Mouse (Mus musculus): ENCODE results near the gene Trem2. TPM values are rescaled to one million over a fixed set of nuclear protein-coding genes. Genes with fewer than 3 reads are reported as not detected.

Gene Trem2
- polyA plus RNA-seq, 1 experiment from 2014 or later = 2.1 TPM

DNA sequence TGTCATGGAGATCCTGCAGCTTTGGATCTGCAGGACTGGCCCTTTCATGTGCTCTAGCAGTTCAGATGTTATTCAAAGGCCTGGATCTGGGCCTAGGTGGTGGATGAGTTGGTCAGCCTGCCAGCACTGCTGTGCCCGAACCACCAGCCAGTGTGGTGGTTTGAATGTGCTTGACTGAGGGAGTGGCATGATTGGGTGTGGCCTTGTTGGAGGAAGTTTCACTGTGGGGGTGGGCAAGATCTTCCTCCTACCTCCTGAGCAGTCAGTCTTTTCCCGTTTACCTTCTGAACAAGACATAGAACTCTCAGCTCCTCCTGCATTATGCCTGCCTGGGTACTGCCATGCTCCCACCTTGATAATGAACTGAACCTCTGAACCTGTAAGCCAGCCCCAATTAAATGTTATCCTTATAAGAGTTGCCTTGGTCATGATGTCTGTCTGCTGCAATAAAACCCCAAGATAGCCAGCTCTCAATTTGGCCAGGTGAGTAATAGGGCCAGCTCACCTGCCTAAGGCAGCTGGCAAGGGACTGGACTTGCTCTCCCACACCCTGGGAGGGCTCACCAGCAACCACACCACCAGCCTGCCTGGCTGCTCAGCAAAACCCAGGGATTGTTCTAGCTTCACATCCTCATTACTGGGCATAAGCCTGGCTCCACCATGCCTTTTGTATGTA, 39.7 kb downstream of the Trem2 start:
- Histone ChIP-seq H3K9me3 (replicated peaks) (no peaks in the 10 kb centered on the region), H3K4me1 (no peaks in the 10 kb centered on the region), H3K36me3 (ENCODE audit: poor library complexity, severe bottlenecking) (peaks cover 53% of the 10 kb centered on the region), H3K4me3 (no peak overlapping the region), H3K4me2 (no peak overlapping the region), H3K27me3 (no peaks in the 10 kb centered on the region), H3K27ac (no peak overlapping the region), H3K9ac (no peak overlapping the region)
- WGBS = 91% methylated on average over 2 of the region's 2 CpGs
- ATAC-seq = no peak

DNA sequence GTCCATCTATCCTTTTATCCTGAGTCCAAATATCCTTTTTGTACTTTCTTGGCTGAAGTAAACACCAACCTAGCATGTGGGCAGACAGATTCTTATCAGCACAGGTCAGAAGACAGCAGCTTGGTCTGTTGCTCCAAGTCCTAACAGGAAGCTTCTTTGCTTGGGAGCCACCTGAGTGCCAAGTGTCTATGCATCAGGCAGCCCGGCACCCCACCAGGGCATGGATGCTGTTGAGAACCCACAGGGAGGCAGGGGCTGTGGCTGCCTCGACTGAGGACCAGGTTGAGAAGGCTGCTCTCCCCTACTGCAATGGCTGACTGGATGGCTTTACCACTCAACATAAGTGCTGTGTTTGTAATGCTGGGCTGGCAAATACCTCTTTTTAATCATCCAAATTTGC, 42.5 kb downstream of the Trem2 start:
- Histone ChIP-seq H3K4me1 (no peaks in the 10 kb centered on the region), H3K4me2 (no peak overlapping the region), H3K9me3 (replicated peaks) (no peaks in the 10 kb centered on the region), H3K27ac (no peak overlapping the region), H3K27me3 (no peaks in the 10 kb centered on the region), H3K4me3 (no peak overlapping the region), H3K36me3 (ENCODE audit: poor library complexity, severe bottlenecking) (peaks cover 81% of the 10 kb centered on the region), H3K9ac (no peak overlapping the region)
- no peak for ATAC-seq
- WGBS = 89% methylated on average over 2 of the region's 2 CpGs

DNA sequence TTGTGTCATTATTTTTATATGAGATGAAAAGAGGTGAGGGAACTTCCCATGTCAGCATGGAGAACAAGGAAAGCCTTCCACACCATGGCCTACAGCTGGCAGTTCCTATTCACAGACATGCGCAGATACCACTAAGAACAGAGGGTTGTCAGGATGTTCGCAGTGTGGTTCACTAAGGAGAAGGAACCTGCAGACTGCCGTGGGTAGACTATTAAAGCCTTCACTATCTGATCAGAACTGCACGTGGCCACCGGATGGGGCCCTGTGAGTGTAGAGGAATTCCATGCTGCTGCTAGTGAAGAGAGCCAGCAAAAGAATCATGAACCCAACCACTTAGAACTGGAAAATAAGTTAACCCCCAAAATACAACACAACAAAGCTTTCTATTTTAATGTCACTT, 43.2 kb downstream of the Trem2 start:
- Histone ChIP-seq H3K27ac (no peak overlapping the region), H3K9ac (no peak overlapping the region), H3K4me3 (no peak overlapping the region), H3K4me1 (no peaks in the 10 kb centered on the region), H3K27me3 (no peaks in the 10 kb centered on the region), H3K4me2 (no peak overlapping the region), H3K9me3 (replicated peaks) (no peaks in the 10 kb centered on the region), H3K36me3 (ENCODE audit: poor library complexity, severe bottlenecking) (peaks cover 88% of the 10 kb centered on the region)
- ATAC-seq = no peak
- 95% methylated on average over 5 of the region's 5 CpGs for WGBS

DNA sequence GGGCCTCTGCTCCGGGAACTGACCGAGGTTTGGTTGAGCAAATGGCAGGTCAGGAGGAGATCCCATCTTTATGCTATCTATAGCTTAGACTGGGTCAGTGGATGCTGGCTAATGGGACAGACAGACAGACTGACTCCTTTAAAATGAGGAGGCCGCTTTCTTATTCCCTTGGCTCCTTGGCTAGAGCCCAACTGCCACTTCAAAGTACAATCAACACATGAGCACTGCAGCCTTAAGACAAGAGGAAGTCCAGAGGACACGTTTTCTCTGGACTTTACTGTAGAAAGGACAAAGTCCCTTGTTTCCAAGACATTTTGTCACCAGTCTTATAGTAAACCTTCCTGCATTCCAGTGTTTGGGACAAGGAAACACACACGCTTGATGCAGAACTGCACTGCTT, 45.2 kb downstream of the Trem2 start:
- H3K9me3 ChIP-seq (replicated peaks) = no peaks in the 10 kb centered on the region
- no peaks in the 10 kb centered on the region for H3K27me3 ChIP-seq
- ATAC-seq = no peak
- H3K4me1 ChIP-seq = no peaks in the 10 kb centered on the region
- no peak overlapping the region for H3K4me2 ChIP-seq
- 92% methylated on average over 5 of the region's 5 CpGs for WGBS
- H3K36me3 ChIP-seq (ENCODE audit: poor library complexity, severe bottlenecking) = peaks cover 99% of the 10 kb centered on the region
- H3K9ac ChIP-seq = no peak overlapping the region
- H3K4me3 ChIP-seq = no peak overlapping the region
- no peak overlapping the region for H3K27ac ChIP-seq

DNA sequence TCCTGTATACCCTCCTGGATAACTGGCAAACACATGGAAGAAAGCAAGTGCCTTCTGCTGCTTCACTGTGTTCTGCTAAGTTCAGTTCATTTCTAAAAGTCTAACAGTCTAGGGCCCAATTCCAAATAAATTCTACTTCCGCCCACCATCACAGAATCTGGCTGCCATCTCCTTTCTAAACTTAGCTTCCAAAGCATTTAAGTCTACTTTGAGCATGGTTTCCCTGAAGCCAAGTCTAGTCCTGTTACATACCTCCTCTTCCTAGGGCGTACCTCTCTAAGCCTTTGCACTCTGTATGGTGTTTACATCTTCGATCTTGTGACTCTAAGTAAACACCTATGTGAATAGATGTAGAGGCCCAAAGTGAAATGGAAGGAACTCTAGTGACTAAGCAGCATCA, 46.4 kb downstream of the Trem2 start:
- 98% methylated on average over 3 of the region's 3 CpGs for WGBS
- peaks cover 98% of the 10 kb centered on the region for H3K36me3 ChIP-seq (ENCODE audit: poor library complexity, severe bottlenecking)
- no peak overlapping the region for H3K4me2 ChIP-seq
- no peaks in the 10 kb centered on the region for H3K4me1 ChIP-seq
- H3K4me3 ChIP-seq = no peak overlapping the region
- H3K9me3 ChIP-seq (replicated peaks) = no peaks in the 10 kb centered on the region
- H3K27ac ChIP-seq = no peak overlapping the region
- ATAC-seq = no peak
- H3K27me3 ChIP-seq = no peaks in the 10 kb centered on the region
- no peak overlapping the region for H3K9ac ChIP-seq

DNA sequence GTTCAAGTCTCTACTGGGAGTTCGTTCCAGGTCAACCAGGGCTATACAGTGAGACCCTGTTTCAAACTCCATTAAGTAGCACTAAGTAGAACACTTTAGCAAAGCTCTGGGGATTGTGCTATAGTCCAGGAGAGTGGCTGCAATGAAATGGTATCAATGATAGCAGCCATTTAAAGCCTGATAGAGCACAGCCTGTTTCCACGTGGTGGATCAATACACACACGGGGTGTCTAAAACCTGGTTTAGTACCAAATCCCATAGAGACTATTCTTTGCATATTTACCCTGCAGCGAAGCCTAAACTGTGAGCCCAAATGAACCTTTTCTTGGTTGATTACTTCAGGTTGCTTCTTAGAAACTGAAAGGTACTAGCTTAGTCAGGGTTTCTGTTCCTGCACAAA, 55.5 kb downstream of the Trem2 start:
- ATAC-seq = no peak

DNA sequence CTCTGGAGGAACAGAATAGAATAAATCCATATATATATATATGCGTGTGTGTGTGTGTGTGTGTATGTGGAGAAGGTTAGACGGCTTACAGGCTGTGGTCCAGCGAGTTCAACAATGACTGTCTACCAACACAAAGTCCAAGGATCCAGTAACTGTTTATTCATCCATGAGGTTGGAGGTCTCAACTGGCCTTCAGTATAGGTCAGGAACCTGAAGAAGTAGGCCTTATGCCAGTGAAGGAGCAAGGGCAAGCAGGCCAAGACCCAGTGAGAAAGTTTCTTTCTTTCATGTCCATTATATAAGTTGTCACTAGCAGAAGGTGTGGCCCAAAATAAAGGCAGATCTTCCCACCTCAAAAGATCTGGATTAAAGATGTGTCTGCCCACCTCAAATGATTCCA, 56.5 kb downstream of the Trem2 start:
- 91% methylated on average over 3 of the region's 3 CpGs for WGBS
- ATAC-seq = no peak
- peaks cover 26% of the 10 kb centered on the region for H3K36me3 ChIP-seq (ENCODE audit: poor library complexity, severe bottlenecking)

More for the DNA sequence above, 55.5 kb downstream of the Trem2 start:
- Histone ChIP-seq H3K4me2 (no peak overlapping the region), H3K4me3 (no peak overlapping the region), H3K27ac (no peak overlapping the region), H3K27me3 (no peaks in the 10 kb centered on the region), H3K9me3 (replicated peaks) (no peaks in the 10 kb centered on the region), H3K4me1 (peaks cover 7% of the 10 kb centered on the region; the same call in 1 of the 2 replicates), H3K9ac (no peak overlapping the region), H3K36me3 (ENCODE audit: poor library complexity, severe bottlenecking) (peaks cover 36% of the 10 kb centered on the region)
- 85% methylated on average over 4 of the region's 4 CpGs for WGBS

More for the DNA sequence above, 56.5 kb downstream of the Trem2 start:
- Histone ChIP-seq H3K4me3 (no peak overlapping the region), H3K27me3 (no peaks in the 10 kb centered on the region), H3K4me2 (no peak overlapping the region), H3K9ac (no peak overlapping the region), H3K4me1 (peaks cover 18% of the 10 kb centered on the region), H3K27ac (no peak overlapping the region), H3K9me3 (replicated peaks) (no peaks in the 10 kb centered on the region)

Other genes with a start within 250 kb of the Trem2 start
- gene 9830107B12Rik, start 200.1 kb upstream of the Trem2 start, polyA plus RNA-seq (2015; fragmentation: Nextera tagmentation; extraction: Ambion mirVana) = not detected in 2 replicates
- gene A530064D06Rik, start 179.1 kb upstream of the Trem2 start, polyA plus RNA-seq (2015; fragmentation: Nextera tagmentation; extraction: Ambion mirVana) = not detected in 2 replicates
- gene Trem1, start 113.6 kb upstream of the Trem2 start, polyA plus RNA-seq (2015; fragmentation: Nextera tagmentation; extraction: Ambion mirVana) = 0.05 TPM in 1 of 2 replicates, not detected in the other
- gene Trem3, start 98.6 kb upstream of the Trem2 start, polyA plus RNA-seq (2015; fragmentation: Nextera tagmentation; extraction: Ambion mirVana) = not detected in 2 replicates
- gene Treml4, start 82.1 kb upstream of the Trem2 start, polyA plus RNA-seq (2015; fragmentation: Nextera tagmentation; extraction: Ambion mirVana) = 0.18 TPM in 1 of 2 replicates, not detected in the other
- gene Treml2, start 46.9 kb upstream of the Trem2 start, polyA plus RNA-seq (2015; fragmentation: Nextera tagmentation; extraction: Ambion mirVana) = 0.12 TPM in 1 of 2 replicates, not detected in the other
- gene B430306N03Rik, start 30.3 kb upstream of the Trem2 start, polyA plus RNA-seq (2015; fragmentation: Nextera tagmentation; extraction: Ambion mirVana) = 0.04 TPM in 1 of 2 replicates, not detected in the other
- 0.49 and 1.4 TPM in 2 replicates for gene Treml1, start 13.5 kb downstream of the Trem2 start, polyA plus RNA-seq (2015; fragmentation: Nextera tagmentation; extraction: Ambion mirVana)
- 14.8 and 17.8 TPM in 2 replicates for gene Nfya, start 63.5 kb downstream of the Trem2 start, polyA plus RNA-seq (2015; fragmentation: Nextera tagmentation; extraction: Ambion mirVana)
- gene Oard1, start 63.6 kb downstream of the Trem2 start, polyA plus RNA-seq (2015; fragmentation: Nextera tagmentation; extraction: Ambion mirVana) = 74.4 and 85.8 TPM in 2 replicates
- 0.72 and 0.81 TPM in 2 replicates for gene Apobec2, start 86.5 kb downstream of the Trem2 start, polyA plus RNA-seq (2015; fragmentation: Nextera tagmentation; extraction: Ambion mirVana)
- gene Tspo2, start 105.1 kb downstream of the Trem2 start, polyA plus RNA-seq (2015; fragmentation: Nextera tagmentation; extraction: Ambion mirVana) = 1.7 and 2.4 TPM in 2 replicates
- 0.15 and 0.37 TPM in 2 replicates for gene Unc5cl, start 108.5 kb downstream of the Trem2 start, polyA plus RNA-seq (2015; fragmentation: Nextera tagmentation; extraction: Ambion mirVana)

Data from forebrain, embryonic 13.5 days (tissue).